Mouse (Mus musculus) midbrain, embryonic 12.5 days (tissue): ENCODE results near the gene Tppp. TPM values are rescaled to one million over a fixed set of nuclear protein-coding genes. Genes with fewer than 3 reads are reported as not detected.
"Not testable (repeated sequence)": the region's sequence is repeated elsewhere in the genome, so short reads cannot be mapped to it uniquely, and the experiment has no call there.

Experiments used
- ATAC-seq: fragments of 200-750 bp; cut with Nextera tagmentation; 2 replicates; pipeline ENCODE4 v1.8.0; 2017; ENCODE audit warnings: low read depth, moderate TSS enrichment, moderate library complexity; ENCODE audit not compliant: low FRiP score
- H3K27ac ChIP-seq: fragments of 300-500 bp; sonication (generic); replicated peaks from 2 replicates; pipeline ENCODE4 v1.5.1; 2016; ENCODE audit warnings: mild to moderate bottlenecking
- H3K27me3 ChIP-seq: fragments of 300-500 bp; sonication (generic); 2 replicates; pipeline ENCODE4 v1.6.1; 2016; ENCODE audit warnings: mild to moderate bottlenecking
- H3K36me3 ChIP-seq: fragments of 300-500 bp; sonication (generic); 2 replicates; pipeline ENCODE4 v1.6.1; 2016
- H3K4me1 ChIP-seq: fragments of 300-500 bp; sonication (generic); 2 replicates; pipeline ENCODE4 v1.6.1; 2016
- H3K4me2 ChIP-seq: fragments of 300-500 bp; sonication (generic); replicated peaks from 2 replicates; pipeline ENCODE4 v1.6.1; 2016; ENCODE audit warnings: mild to moderate bottlenecking, moderate library complexity
- H3K4me3 ChIP-seq: fragments of 300-500 bp; sonication (generic); 2 replicates; pipeline ENCODE4 v1.5.1; 2016; ENCODE audit warnings: mild to moderate bottlenecking
- H3K9ac ChIP-seq: fragments of 300-500 bp; sonication (generic); replicated peaks from 2 replicates; pipeline ENCODE4 v1.6.1; 2016; ENCODE audit warnings: mild to moderate bottlenecking, moderate library complexity
- H3K9me3 ChIP-seq: fragments of 300-500 bp; sonication (generic); 2 replicates; pipeline ENCODE4 v1.6.1; 2016; ENCODE audit warnings: mild to moderate bottlenecking
- WGBS: fragments of 180-500 bp; shearing (Covaris S2); methylation state at CpG from one replicate; pipeline ENCODE4 v1.1.7; 2016; 5-methylcytosine and 5-hydroxymethylcytosine counted together
- polyA plus RNA-seq: library from polyadenylated mRNA; unstranded; fragments of >200 nt; fragmentation: Nextera tagmentation; extraction: Ambion mirVana; gene quantifications from 2 replicates; pipeline ENCODE4 v1.2.1, GENCODE M21; 2016

Gene Tppp
- polyA plus RNA-seq, 1 experiment from 2014 or later = 4.2 TPM

DNA sequence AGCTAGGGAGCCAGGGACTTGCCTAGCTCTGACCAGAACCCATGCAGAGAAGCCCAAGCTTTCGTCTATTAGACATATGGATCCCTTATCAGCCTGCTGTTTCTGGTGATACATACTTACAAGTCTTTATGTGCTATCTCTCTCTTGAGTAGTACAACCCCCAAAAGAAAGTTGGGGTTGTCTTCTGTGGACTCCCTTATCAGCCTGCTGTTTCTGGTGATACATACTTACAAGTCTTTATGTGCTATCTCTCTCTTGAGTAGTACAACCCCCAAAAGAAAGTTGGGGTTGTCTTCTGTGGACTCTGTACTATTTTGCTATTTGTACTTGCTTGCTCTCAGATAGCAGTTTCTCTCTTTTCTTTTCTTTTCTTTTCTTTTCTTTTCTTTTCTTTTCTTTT lies 62.0 kb downstream of the Tppp start:
- not testable (repeated sequence) for H3K36me3 ChIP-seq, H3K4me1 ChIP-seq, ATAC-seq, H3K27ac ChIP-seq, H3K4me3 ChIP-seq, H3K9ac ChIP-seq, H3K9me3 ChIP-seq, H3K27me3 ChIP-seq, H3K4me2 ChIP-seq
- 78% methylated on average over 1 of the region's 1 CpGs for WGBS

GRCm38 (mm10) chr13:74071714-74072113 lies 62.5 kb downstream of the Tppp start:
- 86% methylated on average over 3 of the region's 3 CpGs for WGBS
- H3K27me3 ChIP-seq = 0 out of 2 replicates have a peak, but pooled peaks cover 3% of the 10 kb centered on the region
- H3K9me3 ChIP-seq = no peaks in the 10 kb centered on the region

GRCm38 (mm10) chr13:74073369-74073768 lies 64.2 kb downstream of the Tppp start:
- no peak overlapping the region for H3K4me2 ChIP-seq
- no peak overlapping the region for H3K27ac ChIP-seq
- H3K9me3 ChIP-seq = no peaks in the 10 kb centered on the region
- H3K4me3 ChIP-seq = no peak overlapping the region
- no peaks in the 10 kb centered on the region for H3K36me3 ChIP-seq
- H3K27me3 ChIP-seq = 0 out of 2 replicates have a peak, but pooled peaks cover 3% of the 10 kb centered on the region
- ATAC-seq = no peak
- WGBS = 84% methylated on average over 7 of the region's 7 CpGs
- H3K4me1 ChIP-seq = no peaks in the 10 kb centered on the region
- no peak overlapping the region for H3K9ac ChIP-seq

More at GRCm38 (mm10) chr13:74071714-74072113, 62.5 kb downstream of the Tppp start:
- no peak overlapping the region for H3K4me3 ChIP-seq
- no peak overlapping the region for H3K9ac ChIP-seq
- no peak overlapping the region for H3K4me2 ChIP-seq
- no peak overlapping the region for H3K27ac ChIP-seq
- ATAC-seq = no peak
- no peaks in the 10 kb centered on the region for H3K4me1 ChIP-seq
- no peaks in the 10 kb centered on the region for H3K36me3 ChIP-seq

Other genes starting within 250 kb of the Tppp start
- gene Nkd2, start 161.8 kb upstream of the Tppp start, polyA plus RNA-seq = 9.6 and 11.2 TPM in 2 replicates
- 34.4 and 38.2 TPM in 2 replicates for gene Trip13, start 71.6 kb upstream of the Tppp start, polyA plus RNA-seq
- 83.8 and 90.1 TPM in 2 replicates for gene Brd9, start 71.6 kb upstream of the Tppp start, polyA plus RNA-seq
- not detected in 2 replicates for gene Zdhhc11, start 45.6 kb upstream of the Tppp start, polyA plus RNA-seq
- 16.9 and 18.6 TPM in 2 replicates for gene Cep72, start 52.9 kb downstream of the Tppp start, polyA plus RNA-seq
- gene Slc9a3, start 112.0 kb downstream of the Tppp start, polyA plus RNA-seq = 0.04 TPM in 2 replicates
- 82.4 and 89.2 TPM in 2 replicates for gene Exoc3, start 199.3 kb downstream of the Tppp start, polyA plus RNA-seq